Mouse (Mus musculus): ENCODE results near the gene Nhlh2. TPM values are rescaled to one million over a fixed set of nuclear protein-coding genes. Genes with fewer than 3 reads are reported as not detected.

The Nhlh2 gene
- 56.4 and 59.5 TPM in 2 replicates for polyA plus RNA-seq (2016; fragmentation: Nextera tagmentation; extraction: Ambion mirVana)

DNA sequence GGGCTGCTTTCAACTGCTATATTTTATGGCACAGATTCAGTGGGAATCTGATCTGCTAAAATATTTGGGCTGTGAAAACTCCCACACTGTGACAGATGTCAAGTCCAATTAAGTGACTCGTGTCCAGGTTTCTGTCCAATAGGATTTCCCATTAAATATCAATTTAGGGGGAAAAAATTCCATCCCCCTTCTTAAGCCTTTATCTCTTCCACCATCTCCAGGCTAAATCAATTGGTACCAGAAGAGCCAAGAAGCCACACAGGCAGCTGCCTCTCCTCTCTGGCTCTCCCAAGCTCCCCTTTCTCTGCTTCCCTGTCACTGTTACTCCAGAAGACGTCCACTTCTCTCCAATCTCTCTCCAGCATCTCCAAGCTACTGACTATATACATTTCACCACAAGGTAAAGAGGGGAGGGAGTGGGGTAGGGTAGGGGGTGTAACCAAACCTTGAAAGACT is at the start of gene Nhlh2:
Nhlh2 (plus strand) TSS at position 151 of the 456 bp plus-strand sequence.
- Histone ChIP-seq H3K4me3 (replicated peaks) (peak within 1 kb of the TSS; percentile 49), H3K36me3 (replicated peaks) (no peaks in the 10 kb centered on the region), H3K9ac (peak within 1 kb of the TSS; percentile 68; the same call in 1 of the 2 replicates), H3K4me1 (peaks cover 19% of the 10 kb centered on the region), H3K27me3 (peaks cover 52% of the 10 kb centered on the region), H3K4me2 (peak within 1 kb of the TSS; percentile 13), H3K27ac (peak within 1 kb of the TSS; percentile 92), H3K9me3 (no peaks in the 10 kb centered on the region)
- 25% methylated on average over 2 of the region's 2 CpGs for WGBS
- ATAC-seq (ENCODE audit: low FRiP score): peak; percentile 60

DNA sequence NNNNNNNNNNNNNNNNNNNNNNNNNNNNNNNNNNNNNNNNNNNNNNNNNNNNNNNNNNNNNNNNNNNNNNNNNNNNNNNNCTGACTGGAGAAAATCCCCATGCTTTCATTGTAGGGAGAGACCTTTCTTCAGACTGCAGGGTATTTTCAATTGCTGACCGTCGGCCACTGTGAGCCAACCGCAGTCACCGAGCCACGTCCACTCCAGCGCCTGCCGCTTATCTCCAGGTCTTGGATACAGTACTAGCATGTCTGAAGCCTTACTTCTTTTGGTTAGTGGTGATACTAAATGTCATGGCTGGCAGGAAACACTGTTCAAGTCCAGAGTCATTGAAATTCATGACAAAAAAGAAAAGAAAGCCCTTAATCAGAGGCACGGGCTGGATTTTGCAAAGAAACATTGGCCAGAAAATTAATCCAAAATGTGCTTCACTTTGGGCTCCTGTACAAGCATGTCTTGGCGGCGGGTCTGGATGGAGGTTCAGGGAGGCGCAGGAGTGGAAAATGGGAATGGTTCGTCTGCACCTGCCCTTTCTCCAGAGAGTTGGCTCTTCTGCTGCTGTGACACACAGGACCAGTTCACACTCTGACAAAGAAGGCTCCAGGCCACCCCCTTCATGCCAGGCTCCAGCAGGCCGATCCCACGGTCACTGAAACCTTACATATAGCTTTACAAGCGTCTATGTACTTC is 48.6 kb upstream of the Nhlh2 start:
- Histone ChIP-seq H3K4me1 (peaks cover 15% of the 10 kb centered on the region), H3K36me3 (replicated peaks) (no peaks in the 10 kb centered on the region), H3K27me3 (peaks cover 5% of the 10 kb centered on the region; the same call in 1 of the 2 replicates), H3K9ac (no peak overlapping the region), H3K4me2 (no peak overlapping the region), H3K9me3 (no peaks in the 10 kb centered on the region), H3K27ac (no peak overlapping the region), H3K4me3 (replicated peaks) (no peak overlapping the region)
- WGBS: 88% methylated on average over 15 of the region's 15 CpGs
- no peak for ATAC-seq (ENCODE audit: low FRiP score)

DNA sequence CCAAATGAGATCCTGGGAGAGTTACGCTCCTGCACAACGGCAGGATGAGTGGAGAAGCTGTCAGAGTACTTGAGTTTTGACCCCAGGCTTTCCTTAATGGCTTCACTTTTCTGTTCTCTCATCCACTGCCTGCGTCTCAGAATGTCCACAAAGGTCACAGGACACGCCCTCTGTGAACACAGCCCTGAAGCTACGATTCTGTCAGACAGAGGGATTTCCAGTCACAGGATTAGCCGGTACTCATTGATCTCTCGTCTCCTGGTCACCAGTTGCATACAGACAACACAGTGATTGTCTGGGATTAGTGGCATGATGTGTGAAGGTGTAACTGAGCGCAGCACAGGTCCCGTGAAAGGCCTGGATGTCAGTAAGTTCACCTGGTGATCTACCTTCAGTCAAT is 46.4 kb upstream of the Nhlh2 start:
- no peak overlapping the region for H3K27ac ChIP-seq
- 22% methylated on average over 9 of the region's 9 CpGs for WGBS

DNA sequence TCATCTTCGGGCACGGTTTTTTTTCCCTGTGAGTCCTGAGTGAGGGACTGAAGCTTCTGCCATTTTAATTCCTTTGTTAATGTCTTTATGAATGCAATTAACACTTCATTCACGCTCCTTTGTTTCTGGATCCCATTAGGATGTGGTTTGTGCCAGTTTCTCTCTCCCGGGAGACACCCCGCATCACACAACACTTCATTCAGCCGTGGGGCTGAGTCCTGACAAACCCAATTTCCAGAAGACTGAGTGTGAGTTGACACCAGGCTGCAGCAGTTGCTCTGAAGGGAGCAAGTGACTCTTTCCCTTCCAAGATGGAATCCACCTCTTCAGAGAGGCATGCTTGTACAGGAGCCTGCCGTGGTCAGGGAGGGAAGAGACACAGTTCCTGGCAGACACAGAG is 45.5 kb upstream of the Nhlh2 start:
- Histone ChIP-seq H3K4me1 (peaks cover 29% of the 10 kb centered on the region), H3K4me2 (no peak overlapping the region), H3K9ac (no peak overlapping the region), H3K4me3 (replicated peaks) (no peak overlapping the region), H3K27ac (no peak overlapping the region), H3K27me3 (peaks cover 5% of the 10 kb centered on the region; the same call in 1 of the 2 replicates), H3K36me3 (replicated peaks) (no peaks in the 10 kb centered on the region), H3K9me3 (no peaks in the 10 kb centered on the region)
- 44% methylated on average over 7 of the region's 7 CpGs for WGBS
- 0 out of 2 replicates have a peak, but pooled peaks have one; percentile 33 for ATAC-seq (ENCODE audit: low FRiP score)

More for the DNA sequence above, 46.4 kb upstream of the Nhlh2 start:
- no peak for ATAC-seq (ENCODE audit: low FRiP score)
- Histone ChIP-seq H3K4me3 (replicated peaks) (no peak overlapping the region), H3K4me1 (peaks cover 29% of the 10 kb centered on the region), H3K36me3 (replicated peaks) (no peaks in the 10 kb centered on the region), H3K27me3 (peaks cover 5% of the 10 kb centered on the region; the same call in 1 of the 2 replicates), H3K4me2 (no peak overlapping the region), H3K9me3 (no peaks in the 10 kb centered on the region), H3K9ac (no peak overlapping the region)

DNA sequence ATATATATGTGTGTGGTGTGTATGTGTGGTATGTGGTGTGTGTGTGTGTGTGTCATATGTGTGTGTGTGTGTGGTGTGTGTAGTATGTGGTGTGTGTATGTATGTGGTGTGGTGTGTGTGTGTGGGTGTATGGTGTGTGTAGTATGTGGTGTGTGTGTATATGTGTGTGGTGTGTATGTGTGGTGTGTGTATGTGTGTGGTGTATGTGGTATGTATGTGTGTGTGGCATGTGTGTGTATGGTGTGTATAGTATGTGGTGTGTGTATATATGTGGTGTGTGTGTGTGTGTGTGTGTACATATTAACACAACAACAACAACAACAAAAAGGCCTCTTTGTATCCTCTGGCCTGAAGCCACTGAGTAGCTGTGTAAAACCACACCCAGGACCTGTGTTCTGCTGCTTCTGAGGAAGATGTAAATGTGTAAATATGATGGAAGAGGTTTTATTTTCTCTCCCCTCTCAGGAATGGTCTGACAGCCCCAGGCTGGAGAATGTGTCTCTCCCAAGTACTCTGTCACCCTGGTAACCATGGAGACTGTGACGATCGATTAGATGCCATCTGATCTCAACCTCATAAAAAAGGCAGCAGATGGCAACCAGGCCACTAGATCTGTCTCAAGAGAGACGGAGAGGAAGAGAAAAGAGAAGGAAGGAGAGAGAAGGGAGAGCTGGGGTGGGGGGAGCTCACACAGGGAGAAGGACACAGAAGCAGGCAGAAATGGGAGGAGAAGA is 42.9 kb upstream of the Nhlh2 start:
- Histone ChIP-seq H3K9ac (no peak overlapping the region), H3K36me3 (replicated peaks) (no peaks in the 10 kb centered on the region), H3K27me3 (peaks cover 5% of the 10 kb centered on the region; the same call in 1 of the 2 replicates), H3K4me3 (replicated peaks) (no peak overlapping the region), H3K4me1 (peaks cover 29% of the 10 kb centered on the region), H3K9me3 (no peaks in the 10 kb centered on the region), H3K27ac (peak overlapping the region; percentile 63), H3K4me2 (no peak overlapping the region)
- 29% methylated on average over 3 of the region's 3 CpGs for WGBS
- peak; percentile 68 for ATAC-seq (ENCODE audit: low FRiP score)

DNA sequence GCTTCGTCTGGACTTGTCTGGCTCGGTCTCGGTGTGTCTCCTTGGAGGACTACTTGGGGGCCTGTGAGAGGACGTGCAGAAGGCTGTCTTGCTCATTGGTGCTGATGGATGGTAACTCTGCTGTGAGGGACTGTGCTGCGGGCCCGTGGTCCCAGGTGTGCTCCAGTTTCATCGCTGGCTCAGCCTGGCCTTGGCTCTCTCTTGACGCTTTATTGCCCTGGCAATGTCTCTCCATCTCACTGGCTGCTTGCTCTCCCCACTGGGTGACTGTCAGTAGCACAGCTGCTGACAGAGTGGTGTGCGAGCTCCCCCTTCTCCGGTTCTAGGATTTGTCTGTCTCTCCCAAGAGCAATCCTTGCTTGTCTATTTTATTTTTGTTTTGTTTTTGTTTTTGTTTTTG is 34.5 kb upstream of the Nhlh2 start:
- Histone ChIP-seq H3K9me3 (no peaks in the 10 kb centered on the region), H3K4me2 (no peak overlapping the region), H3K36me3 (replicated peaks) (no peaks in the 10 kb centered on the region), H3K4me3 (replicated peaks) (no peak overlapping the region), H3K27me3 (no peaks in the 10 kb centered on the region), H3K4me1 (no peaks in the 10 kb centered on the region), H3K27ac (no peak overlapping the region), H3K9ac (no peak overlapping the region)
- 94% methylated on average over 10 of the region's 10 CpGs for WGBS
- ATAC-seq (ENCODE audit: low FRiP score): no peak

DNA sequence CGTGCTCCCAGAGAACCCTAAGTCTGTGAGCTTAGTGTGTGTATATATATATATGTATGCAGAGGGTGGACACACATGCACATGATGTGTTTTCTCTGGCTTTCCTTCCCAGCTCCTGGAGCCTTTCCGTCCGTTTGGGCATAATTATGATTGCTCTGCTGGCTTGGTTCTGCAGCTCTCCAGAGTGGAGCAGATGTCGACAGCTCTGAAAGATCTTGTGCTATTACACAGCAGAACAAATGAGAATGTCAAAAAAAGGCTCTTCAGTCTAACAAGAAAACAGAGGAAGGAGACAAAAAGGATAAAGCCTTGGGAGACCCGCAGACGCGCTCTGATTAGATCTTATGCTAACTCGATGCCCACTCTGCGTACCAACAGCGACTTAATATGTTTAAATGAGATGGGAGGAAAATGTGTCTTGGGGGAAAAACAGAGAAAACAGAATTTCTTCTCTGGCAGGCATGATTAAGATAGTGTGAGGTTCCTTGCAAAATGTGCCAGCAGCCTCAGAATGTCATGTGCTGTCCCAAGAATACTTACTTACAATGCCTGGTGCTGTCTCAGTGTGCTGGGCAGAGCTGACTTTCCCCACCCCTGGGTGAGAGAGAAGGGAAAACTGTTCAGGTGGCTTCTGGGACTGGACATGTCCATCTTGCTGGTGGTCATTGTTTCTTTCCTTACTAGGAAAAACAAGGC is 31.4 kb upstream of the Nhlh2 start:
- H3K4me3 ChIP-seq (replicated peaks): no peak overlapping the region
- H3K4me2 ChIP-seq: no peak overlapping the region
- H3K36me3 ChIP-seq (replicated peaks): no peaks in the 10 kb centered on the region
- no peak overlapping the region for H3K27ac ChIP-seq
- WGBS: 79% methylated on average over 10 of the region's 10 CpGs
- no peak overlapping the region for H3K9ac ChIP-seq
- no peak for ATAC-seq (ENCODE audit: low FRiP score)
- H3K9me3 ChIP-seq: no peaks in the 10 kb centered on the region
- H3K27me3 ChIP-seq: no peaks in the 10 kb centered on the region
- no peaks in the 10 kb centered on the region for H3K4me1 ChIP-seq

DNA sequence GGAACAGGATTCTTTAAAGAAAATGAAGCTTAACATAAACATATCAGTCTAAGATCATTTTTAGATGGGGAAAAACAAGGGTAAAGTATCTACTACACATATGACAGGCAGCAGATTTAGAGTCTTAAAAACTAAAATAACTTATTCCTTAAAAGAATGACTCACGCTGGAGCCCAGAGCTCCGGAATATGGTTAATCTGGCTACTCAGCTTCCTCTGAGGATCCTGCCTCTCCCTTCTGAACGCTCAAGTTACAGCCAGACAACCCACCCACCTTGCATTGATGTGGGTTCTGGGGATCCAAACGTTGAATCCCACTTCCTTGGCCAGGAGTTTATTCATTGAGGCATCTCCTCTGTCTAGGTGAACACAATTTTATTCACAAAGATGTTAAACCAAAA is 26.0 kb upstream of the Nhlh2 start:
- ATAC-seq (ENCODE audit: low FRiP score): no peak

DNA sequence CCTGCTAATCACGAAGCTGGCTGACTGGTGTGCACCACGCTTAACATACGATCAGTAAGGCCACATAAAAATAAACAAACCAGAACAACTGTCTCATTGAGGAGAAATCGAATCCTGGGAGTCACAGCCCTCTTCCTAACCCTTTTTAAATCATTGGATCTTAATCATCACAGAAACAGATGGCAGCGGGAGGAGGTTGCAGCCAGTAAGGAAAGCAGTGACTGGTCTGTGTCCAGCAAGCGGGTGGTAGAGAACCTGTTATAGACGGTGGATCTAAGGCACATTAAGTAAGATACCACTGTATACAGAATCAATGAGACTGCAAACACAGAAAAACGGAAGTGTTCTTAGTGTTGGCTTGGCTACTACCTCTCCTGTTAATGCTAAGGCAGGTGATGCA is 24.2 kb upstream of the Nhlh2 start:
- H3K4me2 ChIP-seq: no peak overlapping the region
- ATAC-seq (ENCODE audit: low FRiP score): no peak
- no peaks in the 10 kb centered on the region for H3K9me3 ChIP-seq
- no peak overlapping the region for H3K4me3 ChIP-seq (replicated peaks)
- 88% methylated on average over 8 of the region's 8 CpGs for WGBS
- no peaks in the 10 kb centered on the region for H3K27me3 ChIP-seq
- H3K4me1 ChIP-seq: peaks cover 8% of the 10 kb centered on the region; the same call in 1 of the 2 replicates
- no peak overlapping the region for H3K27ac ChIP-seq
- H3K36me3 ChIP-seq (replicated peaks): no peaks in the 10 kb centered on the region
- no peak overlapping the region for H3K9ac ChIP-seq

More for the DNA sequence above, 26.0 kb upstream of the Nhlh2 start:
- 64% methylated on average over 4 of the region's 4 CpGs for whole genome bisulfite sequencing
- no peak overlapping the region for H3K27ac ChIP-seq
- H3K9ac ChIP-seq: no peak overlapping the region
- no peaks in the 10 kb centered on the region for H3K9me3 ChIP-seq
- H3K4me3 ChIP-seq (replicated peaks): no peak overlapping the region
- no peaks in the 10 kb centered on the region for H3K27me3 ChIP-seq
- H3K4me2 ChIP-seq: no peak overlapping the region
- no peaks in the 10 kb centered on the region for H3K36me3 ChIP-seq (replicated peaks)
- H3K4me1 ChIP-seq: no peaks in the 10 kb centered on the region

DNA sequence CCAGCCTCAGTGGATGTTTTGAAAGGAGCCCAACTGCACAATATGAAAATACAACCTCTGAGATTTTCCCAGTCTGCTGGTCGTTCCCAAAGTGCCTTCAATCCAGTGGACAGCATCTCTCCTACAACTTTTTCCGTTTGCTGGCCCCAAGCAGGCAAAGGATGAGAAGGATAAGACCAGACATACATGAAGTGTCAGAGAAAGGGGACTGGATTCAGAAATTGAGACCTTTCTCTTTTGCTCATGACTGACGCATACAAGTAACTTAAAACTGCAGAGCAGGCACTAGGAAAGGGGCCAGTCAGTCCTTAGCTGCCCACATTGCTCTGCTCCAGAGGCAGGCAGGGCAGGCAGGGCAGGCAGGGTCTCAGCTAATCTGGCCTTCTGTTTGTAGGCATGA is 19.7 kb upstream of the Nhlh2 start:
- H3K4me1 ChIP-seq: peaks cover 8% of the 10 kb centered on the region; the same call in 1 of the 2 replicates
- ATAC-seq (ENCODE audit: low FRiP score): no peak
- no peak overlapping the region for H3K9ac ChIP-seq
- H3K27ac ChIP-seq: no peak overlapping the region
- no peak overlapping the region for H3K4me3 ChIP-seq (replicated peaks)
- H3K27me3 ChIP-seq: no peaks in the 10 kb centered on the region
- H3K9me3 ChIP-seq: no peaks in the 10 kb centered on the region
- WGBS: 79% methylated on average over 3 of the region's 3 CpGs
- no peaks in the 10 kb centered on the region for H3K36me3 ChIP-seq (replicated peaks)
- no peak overlapping the region for H3K4me2 ChIP-seq

DNA sequence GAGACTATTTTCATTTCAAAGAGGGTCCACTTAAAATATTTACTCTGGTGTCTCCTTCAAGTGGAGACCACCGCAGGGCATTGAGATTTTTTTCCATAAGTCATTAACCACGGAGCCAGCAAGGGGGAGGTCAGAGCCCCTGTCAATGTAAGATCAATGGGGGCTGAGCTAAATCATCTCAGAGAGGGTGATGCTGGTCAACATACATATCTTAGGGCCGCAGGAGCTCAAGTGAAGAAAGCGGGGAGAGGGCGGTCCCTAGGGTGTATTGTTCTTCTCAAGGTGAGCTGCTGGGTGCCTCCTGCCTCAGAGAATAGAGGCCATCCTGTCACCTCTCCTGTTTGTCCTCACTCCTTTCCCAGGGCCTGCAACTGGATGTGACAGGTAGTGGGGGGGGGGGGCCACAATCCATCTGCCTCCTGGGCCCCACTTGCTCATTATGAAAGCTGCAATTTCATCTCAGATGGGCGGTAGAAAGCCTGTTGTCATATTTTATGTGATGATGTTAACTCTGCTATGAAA is 18.8 kb upstream of the Nhlh2 start:
- H3K4me1 ChIP-seq: peaks cover 8% of the 10 kb centered on the region; the same call in 1 of the 2 replicates
- no peaks in the 10 kb centered on the region for H3K36me3 ChIP-seq (replicated peaks)
- no peak for ATAC-seq (ENCODE audit: low FRiP score)
- no peak overlapping the region for H3K27ac ChIP-seq
- no peaks in the 10 kb centered on the region for H3K9me3 ChIP-seq
- H3K9ac ChIP-seq: no peak overlapping the region
- no peak overlapping the region for H3K4me3 ChIP-seq (replicated peaks)
- 61% methylated on average over 6 of the region's 6 CpGs for whole genome bisulfite sequencing
- H3K4me2 ChIP-seq: no peak overlapping the region
- H3K27me3 ChIP-seq: no peaks in the 10 kb centered on the region

DNA sequence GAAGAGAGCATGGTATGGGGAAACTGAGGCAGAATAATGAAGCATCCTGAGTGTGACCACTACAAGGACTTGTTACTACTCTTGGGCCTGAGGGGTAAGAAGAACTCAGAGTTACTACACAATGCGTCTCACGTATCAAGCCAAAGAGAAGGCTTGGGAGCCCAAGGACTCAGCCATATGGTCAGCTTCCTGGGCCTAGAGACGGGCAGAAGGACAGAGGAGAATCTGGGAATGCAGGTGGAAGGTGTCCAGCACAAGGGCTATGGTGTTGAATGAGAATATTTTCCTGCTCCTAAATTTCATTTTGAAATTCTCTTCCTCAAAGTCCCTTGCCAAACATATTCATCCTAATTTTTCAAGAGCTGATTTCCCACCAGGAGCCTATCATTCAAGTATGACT is 12.0 kb upstream of the Nhlh2 start:
- H3K4me2 ChIP-seq: no peak overlapping the region
- no peaks in the 10 kb centered on the region for H3K36me3 ChIP-seq (replicated peaks)
- no peak for ATAC-seq (ENCODE audit: low FRiP score)
- 93% methylated on average over 3 of the region's 3 CpGs for WGBS
- H3K27me3 ChIP-seq: no peaks in the 10 kb centered on the region
- no peak overlapping the region for H3K27ac ChIP-seq
- H3K9ac ChIP-seq: no peak overlapping the region
- H3K9me3 ChIP-seq: no peaks in the 10 kb centered on the region
- no peak overlapping the region for H3K4me3 ChIP-seq (replicated peaks)
- no peaks in the 10 kb centered on the region for H3K4me1 ChIP-seq

Data from forebrain, embryonic 12.5 days (tissue).